Mouse (Mus musculus) adrenal gland, postnatal 25 days (tissue): ENCODE data around the gene Strip1. TPM values are rescaled to one million over a fixed set of nuclear protein-coding genes. Genes with fewer than 3 reads are reported as not detected.

ENCODE experiments used
- DNase-seq: peaks from one replicate; pipeline ENCODE4 v3.0.0; 2021; ENCODE audit warnings: mixed read lengths
- total RNA-seq: library from RNA; stranded (reverse); gene quantifications from 2 replicates; pipeline ENCODE4 v1.2.3, GENCODE M21; 2021

Gene Strip1
- total RNA-seq, 1 experiment from 2014 or later = 38.3 TPM

DNA sequence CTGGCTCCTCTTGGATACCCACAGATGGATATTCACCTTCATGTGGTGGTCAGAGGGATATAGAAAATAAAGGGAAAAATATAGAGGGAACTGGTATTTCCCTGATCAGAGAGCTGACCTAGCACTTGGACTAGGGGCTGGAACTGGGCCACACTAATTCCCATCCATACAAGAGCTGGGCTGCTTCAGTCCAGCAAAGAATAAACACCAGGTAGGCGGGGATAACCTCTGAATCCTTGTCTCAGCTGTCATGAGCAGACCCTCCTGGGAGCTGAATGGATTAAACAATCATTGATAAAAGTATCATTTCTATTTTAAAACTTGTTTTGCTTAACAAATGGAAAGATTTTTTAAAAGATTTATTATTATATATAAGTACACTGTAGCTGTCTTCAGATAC, 39.9 kb downstream of the Strip1 start:
- no peak for DNase-seq

DNA sequence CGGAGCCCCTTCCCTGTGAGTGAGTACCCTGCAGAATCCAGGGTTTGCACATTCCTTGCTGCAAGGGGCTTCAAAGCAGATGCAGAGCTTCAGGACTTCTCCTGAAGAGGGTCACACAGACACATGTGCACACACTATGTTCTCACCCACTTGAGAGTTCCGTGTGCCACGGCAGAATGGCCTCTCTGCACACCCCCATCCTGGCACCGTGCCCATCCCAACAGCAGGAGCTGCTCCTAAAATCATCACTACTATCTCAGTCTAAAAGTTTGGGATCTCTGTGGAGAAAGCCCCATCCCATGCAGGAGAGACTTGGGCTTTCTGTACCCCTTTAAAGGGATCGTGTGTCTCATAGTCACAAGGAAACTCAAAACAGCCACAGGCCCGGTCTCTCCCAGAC, 45.0 kb downstream of the Strip1 start:
- no peak for DNase-seq

DNA sequence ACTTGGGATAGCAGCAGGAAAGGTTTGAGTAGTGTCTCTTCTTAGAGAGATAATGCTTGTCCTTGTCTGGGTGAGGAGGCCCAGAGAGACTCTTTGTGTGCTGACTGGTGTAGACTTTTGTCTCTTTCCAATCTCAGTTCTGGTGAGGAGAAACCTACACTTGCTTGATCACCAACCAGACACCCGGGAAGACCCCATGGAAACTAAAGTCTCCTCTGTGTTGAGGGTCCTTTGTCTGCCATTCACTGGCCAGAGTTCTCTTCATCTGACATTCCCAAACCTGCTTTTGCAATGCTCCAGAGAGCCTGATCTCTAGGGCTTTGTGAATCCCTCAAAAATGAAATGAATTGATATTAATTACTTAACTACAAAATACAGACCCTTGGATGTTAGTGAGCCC, 47.6 kb downstream of the Strip1 start:
- no peak for DNase-seq

DNA sequence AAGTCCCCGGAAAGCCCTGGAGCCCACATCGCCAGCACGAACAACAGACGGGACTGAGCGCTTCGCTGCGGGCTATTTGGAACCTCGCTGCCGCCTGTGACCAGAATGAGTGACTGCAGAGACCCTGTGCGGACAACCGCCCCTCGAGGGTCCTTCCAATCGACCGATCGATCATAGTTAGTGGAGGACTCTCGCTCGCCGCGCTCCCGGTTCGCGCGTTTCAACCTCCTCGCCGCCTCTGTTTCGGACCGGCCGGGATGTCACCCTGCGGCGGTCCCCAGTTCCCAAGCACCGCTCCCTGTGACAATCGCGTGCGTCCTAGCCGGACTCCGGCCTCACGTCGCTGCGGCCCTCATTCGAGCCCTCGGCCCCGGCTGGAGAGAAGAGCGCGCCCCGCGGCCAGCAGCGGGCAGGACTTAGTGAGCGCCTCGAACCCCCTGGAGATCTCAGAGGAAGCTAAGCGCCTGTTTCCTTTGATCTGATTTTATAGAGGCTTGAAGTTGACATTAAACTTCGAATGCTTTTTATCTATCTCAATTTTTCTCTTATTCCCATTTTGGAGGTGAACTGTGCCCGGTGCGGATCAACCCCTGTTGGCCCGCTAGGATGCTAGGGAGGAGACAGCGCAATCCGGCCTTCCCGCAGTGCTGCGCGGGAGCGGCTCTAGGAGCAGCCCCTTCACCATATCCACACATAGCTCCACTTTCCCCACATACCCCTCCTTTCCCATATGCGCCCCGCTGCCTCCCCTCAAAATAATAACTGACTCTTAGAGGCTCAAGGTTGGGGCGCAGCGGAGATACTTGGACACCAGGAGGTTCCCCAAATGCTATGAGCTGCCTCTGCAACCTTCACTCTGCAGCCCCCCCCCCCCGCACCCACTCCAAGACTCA, 48.4 kb downstream of the Strip1 start:
- DNase-seq = no peak

DNA sequence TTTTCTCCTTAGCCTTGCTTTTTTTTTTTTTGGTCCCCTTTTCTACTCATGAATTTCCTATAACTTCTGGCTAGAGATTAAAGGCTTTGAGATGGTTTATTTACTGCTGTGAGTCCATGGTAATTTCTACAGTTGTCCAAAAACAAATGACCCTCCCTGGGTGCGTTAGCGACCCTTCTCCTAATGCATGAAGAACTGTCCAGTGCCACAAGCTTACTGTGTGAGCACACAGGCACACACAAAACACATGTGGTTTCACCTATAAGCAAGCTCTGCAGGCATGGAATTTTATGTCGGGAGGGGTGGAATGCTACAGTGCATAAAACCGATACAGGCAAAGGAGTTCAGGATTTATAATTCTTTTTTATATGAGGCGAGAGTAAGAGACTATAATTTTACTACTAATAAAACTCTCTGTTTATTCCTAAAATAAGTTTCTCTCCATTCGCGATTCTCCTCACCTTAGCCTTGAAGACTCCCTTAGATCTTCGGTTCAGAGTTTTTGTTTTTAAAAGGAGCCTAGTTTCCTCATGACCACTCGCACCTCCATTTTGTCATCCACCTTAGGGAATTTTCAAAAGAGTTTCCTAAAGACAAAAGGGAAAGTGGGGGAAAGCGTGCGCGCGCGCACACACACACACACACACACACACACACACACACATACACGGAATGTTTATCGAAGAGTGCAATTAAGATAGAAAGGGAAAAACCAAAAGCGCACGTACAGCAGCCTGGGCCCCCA, 49.2 kb downstream of the Strip1 start:
- DNase-seq = no peak

DNA sequence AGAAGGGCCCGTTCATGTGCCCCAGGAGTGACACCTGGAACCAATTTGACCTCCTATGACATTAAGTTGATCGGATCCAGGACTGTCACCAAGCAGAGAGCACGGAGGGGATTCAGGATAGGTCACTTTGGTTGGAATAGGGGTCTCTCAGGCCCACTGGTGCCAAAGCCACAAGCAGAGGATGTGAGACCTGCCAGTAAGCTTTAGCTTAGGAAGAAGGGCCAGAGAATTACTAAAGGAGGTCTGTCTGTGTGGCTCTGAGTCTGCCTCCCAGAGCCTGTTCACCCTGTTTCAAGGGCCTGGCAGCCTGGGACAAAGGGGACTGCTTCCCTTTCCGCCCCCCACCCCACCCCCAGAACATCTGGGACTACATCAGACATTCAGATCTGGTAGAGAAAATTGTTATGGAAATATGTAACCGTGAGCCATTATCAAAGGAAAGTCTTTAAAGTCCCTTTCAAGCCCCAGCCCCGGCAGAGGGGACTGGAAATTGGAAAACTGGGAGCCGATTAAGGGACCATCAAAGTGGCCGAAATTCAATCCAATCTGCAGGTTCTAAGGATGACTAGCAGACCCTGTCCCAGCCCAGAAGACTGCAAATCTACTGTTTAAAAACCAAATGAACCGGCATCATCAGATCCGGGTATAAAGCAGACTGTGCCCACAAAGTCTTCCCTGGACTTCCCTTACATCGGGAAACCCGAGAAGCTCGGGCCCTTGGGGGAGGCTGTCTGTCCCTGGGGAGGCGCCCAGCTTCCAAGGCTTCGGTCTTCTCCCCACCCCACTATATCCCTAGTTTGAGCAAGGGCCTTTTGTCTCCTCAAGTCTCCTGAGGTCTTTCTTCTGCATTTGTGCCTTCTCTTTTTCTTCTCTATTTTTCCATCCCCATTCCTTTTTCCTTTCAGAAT, 50.1 kb downstream of the Strip1 start:
- no peak for DNase-seq

DNA sequence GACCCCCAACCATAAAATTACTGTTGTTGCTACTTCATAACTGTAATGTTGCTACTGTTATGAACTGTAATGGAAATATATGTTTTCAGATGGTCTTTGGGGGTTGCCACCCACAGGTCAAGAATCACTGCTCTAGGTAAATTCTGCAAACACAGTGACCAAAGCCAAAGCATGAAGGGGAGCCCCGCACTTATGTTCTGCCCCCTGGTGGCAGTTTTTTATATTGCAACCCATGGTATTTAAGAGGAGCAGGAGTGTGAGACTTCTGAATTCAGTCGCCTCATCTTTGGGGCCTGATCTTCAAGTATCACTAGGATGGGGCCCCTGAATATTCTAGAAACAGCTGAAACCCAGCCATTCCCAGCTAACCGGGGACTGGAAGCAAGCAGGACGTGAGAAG, 52.0 kb downstream of the Strip1 start:
- peak; percentile 45 for DNase-seq

DNA sequence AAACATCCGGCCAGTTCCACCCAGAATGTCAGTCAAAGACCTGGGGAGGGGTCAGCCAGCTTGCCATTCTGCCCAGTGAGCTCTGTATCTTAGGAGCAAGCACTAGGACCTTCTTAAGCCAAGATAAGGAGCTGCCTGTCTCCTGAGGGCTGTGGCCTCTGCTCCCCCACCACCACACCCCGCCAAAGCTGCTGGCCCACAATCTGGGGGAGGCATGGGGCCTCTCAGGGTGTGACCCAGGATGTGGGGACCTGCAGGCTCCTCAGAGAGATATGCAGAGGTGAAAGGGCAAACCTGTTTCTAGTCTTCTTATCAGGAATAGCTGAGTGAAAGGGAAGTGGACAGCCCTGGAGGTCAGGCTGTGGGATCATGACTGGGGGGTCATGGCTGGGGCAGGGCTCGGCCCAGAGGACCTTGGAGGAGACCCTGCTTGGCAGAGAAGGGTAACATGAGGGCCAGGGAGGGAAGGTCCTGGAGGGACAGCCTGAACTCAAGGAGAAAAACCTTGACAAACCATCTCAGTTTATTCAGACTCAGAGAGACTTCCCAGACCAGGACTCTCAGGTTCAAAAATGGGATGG, 53.6 kb downstream of the Strip1 start:
- no peak for DNase-seq

DNA sequence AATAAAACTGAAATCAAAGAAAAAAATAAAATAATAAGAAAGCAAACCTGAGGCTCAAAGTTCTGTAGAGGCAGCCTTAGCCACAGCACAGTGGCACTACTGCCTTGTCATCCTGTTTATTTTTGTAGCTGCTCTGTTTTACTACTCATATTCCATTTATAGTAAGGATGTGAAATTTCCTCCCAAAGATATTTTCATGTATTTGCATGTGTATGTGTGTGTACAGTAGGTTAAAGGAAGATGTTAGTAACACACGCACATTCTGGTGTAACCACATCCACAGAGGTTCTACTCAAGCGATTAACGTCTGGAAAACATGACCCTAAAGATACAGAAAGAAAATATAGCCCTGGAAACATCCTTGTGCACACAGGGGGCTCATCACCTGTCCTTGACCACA, 54.7 kb downstream of the Strip1 start:
- DNase-seq = no peak

DNA sequence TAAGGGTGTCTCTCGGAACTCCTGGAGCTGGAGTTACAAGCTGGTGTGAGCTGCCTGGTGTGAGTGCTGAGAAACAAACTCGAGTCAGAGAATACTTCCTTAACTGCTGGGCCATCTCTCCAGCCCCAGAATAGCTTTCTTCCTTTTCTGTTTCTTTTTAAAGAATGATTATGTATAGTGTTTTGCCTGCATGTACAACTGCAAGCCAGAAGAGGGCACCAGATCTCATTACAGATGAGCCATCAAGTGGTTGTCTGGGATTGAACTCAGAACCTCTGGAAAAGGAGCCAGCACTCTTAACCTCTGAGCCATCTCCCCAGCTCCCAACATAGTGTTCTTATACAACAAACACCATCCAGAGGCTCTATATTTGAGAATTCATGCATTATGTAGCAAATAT, 60.3 kb downstream of the Strip1 start:
- DNase-seq = no peak

DNA sequence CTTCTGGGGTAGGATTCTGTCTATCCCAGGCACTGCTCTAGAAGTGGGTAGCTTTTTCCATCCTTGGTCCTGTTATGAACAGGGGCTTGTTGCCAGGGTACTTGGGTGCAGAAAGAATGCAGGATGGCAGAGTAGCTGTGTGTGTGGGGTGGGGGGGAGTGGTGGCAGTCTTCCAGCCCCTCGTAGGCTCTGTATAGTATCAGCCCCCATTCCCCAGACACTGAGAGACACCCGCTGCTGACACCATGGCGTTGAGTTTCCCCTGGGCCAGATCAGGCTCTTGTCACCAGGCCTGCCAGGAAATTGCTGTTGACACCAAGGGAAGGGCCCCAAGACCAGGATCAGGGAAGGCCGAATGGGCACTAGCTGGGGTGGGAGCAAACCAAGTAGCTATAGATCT, 62.8 kb downstream of the Strip1 start:
- no peak for DNase-seq

DNA sequence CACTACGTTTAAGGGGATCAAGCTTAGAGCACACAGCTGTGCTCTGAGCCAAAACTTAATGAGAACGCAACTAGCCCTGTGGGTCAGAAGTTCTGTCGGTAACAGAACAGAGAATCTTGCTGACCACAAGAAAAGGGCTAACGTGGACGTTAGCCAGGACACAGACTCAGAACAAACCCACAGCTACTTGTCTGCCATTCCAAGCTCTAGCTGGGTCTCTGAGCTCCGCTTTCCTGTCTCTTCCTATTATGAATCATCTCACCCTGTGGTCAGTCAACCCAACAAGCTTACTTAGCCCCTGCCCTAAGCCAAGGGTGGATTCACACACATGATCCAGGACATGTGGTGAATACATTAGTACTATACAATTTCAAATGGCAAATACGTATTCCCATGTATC, 63.7 kb downstream of the Strip1 start:
- DNase-seq = no peak

DNA sequence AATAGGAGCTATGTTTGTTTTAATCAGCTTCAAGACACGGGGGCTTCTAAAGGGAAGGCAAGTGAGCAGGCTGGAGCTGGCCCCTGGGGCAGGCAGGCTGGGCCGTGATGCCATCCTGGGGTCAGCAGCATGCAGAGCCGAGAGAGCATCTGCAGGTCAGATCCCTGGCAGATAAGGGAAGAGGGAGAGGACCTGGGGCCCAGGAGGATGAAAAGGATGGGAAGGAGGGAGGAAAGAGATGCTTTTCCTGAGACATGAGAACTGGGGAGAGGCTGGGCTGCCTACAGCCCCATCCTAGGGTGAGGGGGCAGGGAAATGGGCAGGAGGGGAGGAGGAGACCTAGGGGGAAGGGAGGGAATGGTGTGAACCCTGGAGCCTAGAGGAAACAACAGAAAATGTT, 66.2 kb downstream of the Strip1 start:
- no peak for DNase-seq

DNA sequence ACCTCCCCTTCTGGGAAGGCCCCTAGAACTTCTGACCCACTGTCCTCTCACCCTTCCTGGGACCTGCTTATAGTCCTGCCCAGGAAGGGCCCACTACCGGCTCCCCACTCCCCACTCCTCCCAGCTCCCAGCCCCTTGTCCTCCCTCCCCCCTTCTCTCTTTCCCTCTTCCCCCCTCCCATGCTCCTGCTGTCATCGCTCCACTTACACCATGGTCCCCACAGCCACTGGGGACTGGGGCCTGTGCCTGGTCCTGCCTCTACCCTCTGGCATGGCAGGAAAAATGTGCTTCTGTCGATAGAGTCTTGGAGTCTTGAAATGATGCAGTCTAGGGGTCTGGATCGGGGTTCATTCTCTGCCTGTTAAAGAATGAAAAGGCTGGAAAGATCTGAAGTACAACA, 67.6 kb downstream of the Strip1 start:
- DNase-seq = no peak

DNA sequence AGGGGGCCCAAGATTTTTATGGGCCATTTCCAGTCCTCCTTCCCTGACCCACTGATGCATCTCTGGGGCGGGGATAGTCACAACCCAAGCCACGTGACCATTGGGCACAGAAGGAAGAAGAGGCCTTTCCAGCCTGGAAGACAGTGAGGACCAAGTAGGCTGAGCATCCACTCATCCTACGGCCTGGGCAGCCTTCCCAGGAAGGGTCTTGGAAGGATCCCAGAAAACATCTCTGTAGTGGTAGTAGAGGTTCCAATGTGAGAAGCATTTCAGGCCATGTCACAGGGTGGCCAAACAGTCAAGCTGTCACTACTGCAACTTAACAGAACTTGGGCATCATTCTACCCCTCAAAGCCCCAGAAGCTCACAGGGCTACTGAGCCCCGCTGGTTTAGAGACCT, 68.9 kb downstream of the Strip1 start:
- no peak for DNase-seq

Other genes with a start within 250 kb of the Strip1 start
- 7.6 and 8.3 TPM in 2 replicates for gene Kcnc4, start 172.1 kb downstream of the Strip1 start, total RNA-seq
- gene Slc6a17, start 113.7 kb downstream of the Strip1 start, total RNA-seq = 2.1 and 2.7 TPM in 2 replicates
- gene Ubl4b, start 76.6 kb downstream of the Strip1 start, total RNA-seq = not detected in 2 replicates
- gene Alx3, start 36.7 kb downstream of the Strip1 start, total RNA-seq = not detected in 2 replicates
- not detected in 2 replicates for gene Gm10961, start 372 bp downstream of the Strip1 start, total RNA-seq
- gene Ahcyl1, start 64.9 kb upstream of the Strip1 start, total RNA-seq = 211 and 235 TPM in 2 replicates
- gene Csf1, start 128.8 kb upstream of the Strip1 start, total RNA-seq = 14.7 and 15.1 TPM in 2 replicates
- not detected in 2 replicates for gene Eps8l3, start 245.5 kb upstream of the Strip1 start, total RNA-seq